In genomic region chr12:82454415-82454814, GRCm38 (mm10) we compare ENCODE assay signal across 15 mouse cellular contexts.
"Had no signal": no experiment of that assay in that cellular context is flagged by ENCODE, and none has a peak within 500 bp of the region (broad histone marks: within the 10 kb centered on the region; RNA-seq: fewer than 3 reads in every experiment).

No protein-coding gene starts in this region.

- H3K9ac ChIP-seq: limb, embryonic 13.5 days; liver, embryonic 14.5 days; lung, embryonic 14.5 days; neural tube, embryonic 15.5 days had no signal

- H3K4me1 ChIP-seq: midbrain, embryonic 10.5 days; neural tube, embryonic 15.5 days had no signal

- H3K9me3 ChIP-seq: limb, embryonic 13.5 days; midbrain, embryonic 10.5 days; neural tube, embryonic 15.5 days had no signal

- H3K4me3 ChIP-seq: layer of hippocampus, adult 2 months; limb, embryonic 13.5 days; midbrain, embryonic 10.5 days; myocyte; neural tube, embryonic 15.5 days had no signal

- DNase-seq: kidney, adult 18-20 months; kidney, postnatal 10 days; kidney, postnatal 4 days; left cerebral cortex, postnatal 4 days; lung, embryonic 14.5 days; midbrain, embryonic 14.5 days; retina, postnatal 1 day; right cerebral cortex, postnatal 14 days; thymus, postnatal 36 days had no signal

- H3K27ac ChIP-seq: layer of hippocampus, adult 2 months; limb, embryonic 13.5 days; liver, embryonic 14.5 days; midbrain, embryonic 10.5 days; neural tube, embryonic 15.5 days had no signal

- H3K4me2 ChIP-seq: limb, embryonic 13.5 days; lung, embryonic 14.5 days; neural tube, embryonic 15.5 days had no signal

- H3K36me3 ChIP-seq: neural tube, embryonic 15.5 days had no signal

- H3K27me3 ChIP-seq: limb, embryonic 13.5 days; neural tube, embryonic 15.5 days had no signal
